Mouse (Mus musculus): ENCODE data around the gene Parvb.
A peak's percentile ranks its signal among the peaks of the same experiment; 100 is the strongest.

Gene Parvb

GRCm38 (mm10) chr15:84217969-84218782, 13.7 kb upstream of the Parvb start:
- no peak for DNase-seq

DNA sequence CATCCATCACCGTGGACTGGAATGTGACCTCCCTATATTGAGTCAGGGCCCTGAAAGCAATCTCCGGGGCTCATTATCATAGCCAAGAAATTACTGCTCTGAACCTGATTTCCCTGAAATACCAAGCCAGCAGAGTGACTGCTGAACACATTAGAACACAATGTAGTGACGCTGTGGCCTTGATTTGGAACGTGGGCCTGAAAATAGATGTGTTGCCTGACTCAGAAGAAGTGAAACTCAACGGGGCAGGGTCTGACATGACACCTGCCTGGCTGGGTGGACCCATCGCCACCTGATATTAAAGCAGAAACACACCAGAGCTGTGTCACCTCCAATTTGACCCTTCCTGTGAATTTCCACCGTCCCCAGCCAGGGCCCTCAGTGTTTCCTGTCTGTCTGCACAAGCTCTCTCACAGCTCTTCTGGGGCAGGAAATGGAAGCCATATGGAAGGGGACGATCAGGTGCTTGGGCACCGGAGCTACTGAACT, 13.0 kb upstream of the Parvb start:
- DNase-seq: no peak

GRCm38 (mm10) chr15:84221539-84221938, 10.3 kb upstream of the Parvb start:
- no peak for DNase-seq

DNA sequence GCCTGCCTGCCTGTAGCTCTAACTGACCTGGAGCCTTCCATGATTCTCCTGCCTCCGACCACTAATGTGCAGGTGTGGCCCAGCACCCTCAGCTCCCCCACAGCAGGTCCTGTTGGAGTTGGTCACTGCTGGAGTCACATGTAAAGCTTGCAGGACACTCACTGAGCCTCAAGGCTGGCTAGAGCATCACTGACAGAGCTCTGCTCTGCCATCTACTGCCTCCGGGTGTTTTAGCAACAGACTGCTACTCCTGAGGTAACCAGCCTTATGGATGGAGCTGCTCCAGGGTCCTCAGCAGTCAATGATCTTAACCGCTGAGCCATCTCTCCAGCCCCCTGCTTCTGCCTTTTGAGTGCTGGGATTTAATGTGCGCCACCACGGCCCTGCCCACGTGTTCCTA, 8.4 kb upstream of the Parvb start:
- DNase-seq: peak; percentile 46 to 50

DNA sequence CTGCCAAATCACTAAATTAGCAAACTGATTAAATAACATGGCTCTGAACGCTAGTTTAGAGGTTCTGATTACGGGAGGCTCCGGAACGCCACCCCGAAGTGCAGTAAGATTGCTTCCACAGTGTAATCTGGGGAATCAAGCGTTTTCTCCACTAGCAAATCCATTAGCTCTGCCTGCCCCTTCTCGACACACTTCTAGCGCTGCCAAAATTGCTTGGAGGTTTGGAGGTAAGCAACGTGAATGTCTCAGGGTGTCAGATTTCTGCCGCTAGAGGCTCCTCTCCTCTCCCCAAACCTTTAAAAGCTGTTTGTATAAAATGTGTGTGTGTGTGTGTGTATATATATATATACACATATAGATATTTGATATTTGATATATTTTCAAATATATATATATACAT, 7.1 kb upstream of the Parvb start:
- DNase-seq: no peak

GRCm38 (mm10) chr15:84226918-84227317, 4.9 kb upstream of the Parvb start:
- DNase-seq: no peak

- no peak for DNase-seq
These were observed 1.2 kb upstream of the Parvb start for GRCm38 (mm10) chr15:84230661-84231060.

DNA sequence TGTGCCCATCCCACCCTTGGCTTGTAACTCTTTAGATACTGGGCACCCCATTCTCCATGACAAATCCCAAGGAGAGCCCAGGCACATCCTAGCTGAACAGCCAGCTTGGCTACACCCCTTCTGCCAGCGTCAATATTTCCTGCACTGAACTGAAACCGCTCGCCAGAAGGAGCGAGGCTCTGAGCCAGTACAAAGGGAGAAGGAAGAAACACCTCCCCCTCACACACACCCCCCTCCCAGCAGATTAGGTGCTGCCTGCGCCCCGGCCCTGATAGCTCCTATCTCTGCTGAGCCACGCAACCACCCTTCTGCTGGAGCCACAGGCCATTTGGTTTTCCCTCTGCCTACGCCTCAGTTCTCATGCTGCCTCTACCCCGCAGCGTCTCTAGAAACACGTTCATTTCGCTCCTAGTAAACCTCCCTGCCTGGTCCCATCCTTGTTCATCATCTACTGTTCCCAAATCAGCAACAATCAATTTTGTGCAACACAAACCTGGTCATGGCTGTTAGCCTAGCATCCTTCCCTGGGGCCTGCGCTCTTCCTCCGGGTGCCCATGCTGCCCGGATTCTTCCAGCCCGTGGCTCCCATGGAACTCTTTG, 630 bp upstream of the Parvb start:
- DNase-seq: peak; percentile 59 to 68

- DNase-seq: no peak
These were observed 766 bp downstream of the Parvb start for GRCm38 (mm10) chr15:84232609-84233008.

GRCm38 (mm10) chr15:84234794-84235581, 3.1 kb downstream of the Parvb start:
- DNase-seq: no peak

DNA sequence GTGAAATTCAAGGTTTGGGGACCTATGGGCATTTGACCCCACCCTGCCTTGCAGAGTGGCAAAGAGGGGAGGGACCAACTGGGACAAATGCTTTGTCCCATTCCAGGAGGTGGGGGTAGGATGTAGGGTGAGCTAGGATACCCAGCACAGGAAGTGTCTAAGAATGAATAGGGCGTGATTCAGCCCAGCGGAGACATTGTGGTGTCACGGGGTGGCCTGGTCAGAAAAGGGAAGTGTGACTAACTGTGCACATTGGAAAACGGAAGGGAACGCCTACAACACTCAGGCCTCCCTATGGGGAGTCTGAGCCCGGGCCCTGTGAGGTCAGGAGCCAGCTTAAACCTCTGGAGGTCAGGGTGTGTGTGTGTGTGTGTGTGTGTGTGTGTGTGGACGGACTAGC, 3.8 kb downstream of the Parvb start:
- DNase-seq: no peak

DNA sequence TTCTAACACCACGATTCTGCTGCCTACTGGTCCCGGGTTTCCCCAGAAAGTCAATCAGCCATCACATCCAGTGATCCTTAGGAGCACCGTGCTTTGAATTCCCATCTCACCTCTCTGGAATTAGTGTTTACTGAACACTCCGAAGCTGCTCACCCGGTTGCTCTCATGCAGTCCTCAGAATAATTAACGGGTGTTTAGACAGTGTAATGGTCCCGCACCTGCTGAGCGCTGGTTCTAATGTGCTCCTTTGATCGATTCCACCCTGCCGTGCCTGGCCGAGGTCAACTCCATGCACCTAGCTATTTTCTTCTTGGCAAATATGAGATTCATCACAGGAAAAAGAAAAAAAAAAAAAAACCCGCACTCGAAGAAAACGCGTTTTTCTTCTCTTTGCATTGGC, 6.7 kb downstream of the Parvb start:
- DNase-seq: no peak

DNA sequence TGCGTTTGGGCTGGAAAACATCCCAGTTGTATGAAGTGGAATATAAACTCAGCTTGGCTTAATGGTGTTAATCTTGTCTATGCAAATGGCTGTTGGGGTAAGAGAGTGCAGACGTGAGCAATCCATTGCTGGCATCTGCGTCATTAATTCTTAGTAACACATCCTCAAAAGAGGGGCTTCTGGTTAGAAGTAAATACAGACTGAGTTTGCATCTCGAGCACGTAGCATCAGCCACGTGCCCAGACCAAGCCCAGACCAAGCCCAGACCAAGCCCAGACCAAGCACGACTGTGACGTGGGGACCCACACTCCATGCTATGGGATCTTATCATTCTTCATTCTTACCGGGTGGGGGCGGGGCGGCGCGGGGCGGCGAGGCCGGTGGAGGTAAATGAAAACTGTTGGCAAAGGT, 7.2 kb downstream of the Parvb start:
- DNase-seq: no peak

- no peak for DNase-seq
These were observed 9.7 kb downstream of the Parvb start for GRCm38 (mm10) chr15:84241520-84241919.

DNA sequence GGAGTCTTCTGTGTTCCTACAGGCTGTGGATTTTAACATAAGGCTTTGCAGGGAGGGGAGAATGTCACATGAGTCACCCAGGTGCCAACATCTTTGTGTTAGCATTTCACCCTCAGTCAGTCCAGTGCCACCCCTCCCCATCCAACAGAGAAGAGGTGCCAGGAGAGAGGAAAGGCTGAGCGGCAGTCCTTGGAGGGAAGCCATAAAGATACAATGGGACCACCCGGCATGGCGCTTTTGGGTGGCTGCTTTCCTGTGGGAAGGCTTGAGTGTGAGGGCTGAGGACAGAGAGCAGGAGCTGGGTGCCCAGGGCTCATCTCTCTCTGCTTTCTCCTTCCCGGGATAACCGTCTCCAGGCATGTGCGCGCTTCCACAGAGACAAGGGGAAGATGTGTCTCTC, 13.3 kb downstream of the Parvb start:
- no peak for DNase-seq

- DNase-seq: no peak
These were observed 14.4 kb downstream of the Parvb start for GRCm38 (mm10) chr15:84246195-84246594.

- no peak for DNase-seq
These were observed 15.5 kb downstream of the Parvb start for GRCm38 (mm10) chr15:84247309-84247708.

DNA sequence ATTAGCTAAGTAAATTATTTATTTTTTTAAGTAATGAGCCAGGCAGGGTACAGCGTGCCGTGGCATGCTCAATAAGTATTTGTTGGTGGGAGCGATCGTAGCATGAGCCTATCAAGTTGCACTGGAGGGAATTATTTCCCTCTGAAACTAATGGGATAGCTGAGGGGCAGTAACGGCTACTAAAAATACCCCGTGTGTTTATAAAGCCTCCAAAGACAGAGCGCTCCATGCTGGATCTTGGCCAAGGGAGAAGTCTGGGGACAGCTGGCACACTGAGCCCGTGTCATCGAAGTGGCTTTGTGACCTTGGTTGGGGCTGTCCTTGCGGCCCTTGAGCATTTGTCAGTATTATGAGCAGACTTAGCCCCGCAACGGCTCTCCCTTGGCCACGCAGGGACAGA, 19.4 kb downstream of the Parvb start:
- DNase-seq: peak; percentile 61 to 71

DNA sequence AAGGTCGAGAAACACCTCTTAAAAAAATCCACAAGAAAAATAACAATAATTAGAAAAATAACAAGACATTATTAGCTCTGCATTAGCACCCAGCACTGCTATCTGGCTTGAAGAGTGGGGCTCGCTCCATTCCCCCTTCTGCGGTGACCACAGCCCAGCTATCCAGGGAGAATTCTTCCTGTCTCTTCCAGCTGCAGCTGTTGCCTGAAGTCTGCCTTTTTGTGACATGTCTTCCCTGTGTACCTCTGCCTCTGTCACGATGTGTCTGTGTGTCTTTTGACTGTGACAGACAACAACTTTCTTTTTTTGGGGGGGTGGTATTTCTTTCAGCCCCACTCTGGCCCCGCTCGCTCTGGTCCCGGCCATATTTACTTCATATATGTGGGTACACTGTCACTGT, 20.8 kb downstream of the Parvb start:
- DNase-seq: no peak

GRCm38 (mm10) chr15:84253757-84254156, 21.9 kb downstream of the Parvb start:
- DNase-seq: peak; percentile 61 to 63

- peak in 1 of 2 experiments; percentile 24 for DNase-seq
These were observed 22.5 kb downstream of the Parvb start for GRCm38 (mm10) chr15:84254387-84254786.

- DNase-seq: no peak
These were observed 24.5 kb downstream of the Parvb start for GRCm38 (mm10) chr15:84256254-84256850.

- DNase-seq: no peak
These were observed 25.0 kb downstream of the Parvb start for GRCm38 (mm10) chr15:84256864-84257263.
